Mouse (Mus musculus): ENCODE measurements around the gene Ckmt1. TPM values are rescaled to one million over a fixed set of nuclear protein-coding genes. Genes with fewer than 3 reads are reported as not detected.

Gene Ckmt1
- polyA plus RNA-seq, 1 experiment from 2014 or later, result 70.6 TPM

Other genes with a start within 250 kb of the Ckmt1 start
- not detected in 2 replicates for gene Tgm7, start 247.9 kb upstream of the Ckmt1 start, polyA plus RNA-seq (2015; fragmentation: Nextera tagmentation; extraction: Ambion mirVana)
- 32.1 and 32.4 TPM in 2 replicates for gene Adal, start 217.3 kb upstream of the Ckmt1 start, polyA plus RNA-seq (2015; fragmentation: Nextera tagmentation; extraction: Ambion mirVana)
- 21.7 and 23.1 TPM in 2 replicates for gene Lcmt2, start 217.1 kb upstream of the Ckmt1 start, polyA plus RNA-seq (2015; fragmentation: Nextera tagmentation; extraction: Ambion mirVana)
- 54.6 and 56.9 TPM in 2 replicates for gene Tubgcp4, start 187.1 kb upstream of the Ckmt1 start, polyA plus RNA-seq (2015; fragmentation: Nextera tagmentation; extraction: Ambion mirVana)
- 7.0 and 7.1 TPM in 2 replicates for gene Zscan29, start 186.6 kb upstream of the Ckmt1 start, polyA plus RNA-seq (2015; fragmentation: Nextera tagmentation; extraction: Ambion mirVana)
- 186 and 214 TPM in 2 replicates for gene Trp53bp1, start 86.3 kb upstream of the Ckmt1 start, polyA plus RNA-seq (2015; fragmentation: Nextera tagmentation; extraction: Ambion mirVana)
- gene Map1a, start 68.1 kb upstream of the Ckmt1 start, polyA plus RNA-seq (2015; fragmentation: Nextera tagmentation; extraction: Ambion mirVana), result 22.5 and 27.1 TPM in 2 replicates
- gene Ppip5k1, start 2.3 kb upstream of the Ckmt1 start, polyA plus RNA-seq (2015; fragmentation: Nextera tagmentation; extraction: Ambion mirVana), result 20.6 and 21.6 TPM in 2 replicates
- gene Strc, start 29.5 kb downstream of the Ckmt1 start, polyA plus RNA-seq (2015; fragmentation: Nextera tagmentation; extraction: Ambion mirVana), result not detected in 2 replicates
- gene Pdia3, start 56.1 kb downstream of the Ckmt1 start, polyA plus RNA-seq (2015; fragmentation: Nextera tagmentation; extraction: Ambion mirVana), result 351 and 354 TPM in 2 replicates
- gene Catsper2, start 56.1 kb downstream of the Ckmt1 start, polyA plus RNA-seq (2015; fragmentation: Nextera tagmentation; extraction: Ambion mirVana), result 5.9 and 7.0 TPM in 2 replicates
- 2.2 and 3.0 TPM in 2 replicates for gene Ell3, start 86.6 kb downstream of the Ckmt1 start, polyA plus RNA-seq (2015; fragmentation: Nextera tagmentation; extraction: Ambion mirVana)
- 267 and 285 TPM in 2 replicates for gene Serf2, start 91.5 kb downstream of the Ckmt1 start, polyA plus RNA-seq (2015; fragmentation: Nextera tagmentation; extraction: Ambion mirVana)
- gene Hypk, start 95.6 kb downstream of the Ckmt1 start, polyA plus RNA-seq (2015; fragmentation: Nextera tagmentation; extraction: Ambion mirVana), result 106 and 112 TPM in 2 replicates
- 2.2 and 2.4 TPM in 2 replicates for gene Serinc4, start 99.1 kb downstream of the Ckmt1 start, polyA plus RNA-seq (2015; fragmentation: Nextera tagmentation; extraction: Ambion mirVana)
- gene Mfap1b, start 116.4 kb downstream of the Ckmt1 start, polyA plus RNA-seq (2015; fragmentation: Nextera tagmentation; extraction: Ambion mirVana), result 77.3 and 77.5 TPM in 2 replicates
- 33.1 and 33.6 TPM in 2 replicates for gene Mfap1a, start 149.0 kb downstream of the Ckmt1 start, polyA plus RNA-seq (2015; fragmentation: Nextera tagmentation; extraction: Ambion mirVana)
- 4.5 and 4.8 TPM in 2 replicates for gene Wdr76, start 149.0 kb downstream of the Ckmt1 start, polyA plus RNA-seq (2015; fragmentation: Nextera tagmentation; extraction: Ambion mirVana)

Data from midbrain, embryonic 15.5 days (tissue).